Mouse (Mus musculus) small intestine, adult 2 months (tissue): ENCODE data around the gene Acod1.

Experiments used
- CTCF ChIP-seq: fragments of 200-500 bp; IDR thresholded peaks from 2 replicates; pipeline ENCODE4 v1.5.1; 2012; ENCODE audit warnings: low read depth, mild to moderate bottlenecking, control low read depth, inconsistent platforms, low read length, moderate library complexity, mixed read lengths; ENCODE audit not compliant: insufficient replicate concordance, insufficient read length; ENCODE audit errors: extremely low read depth
- POLR2A ChIP-seq: fragments of 200-500 bp; IDR thresholded peaks from 2 replicates; pipeline ENCODE4 v1.6.1; 2012; ENCODE audit warnings: low read depth, mild to moderate bottlenecking, control low read depth, inconsistent platforms, low read length, moderate library complexity

DNA sequence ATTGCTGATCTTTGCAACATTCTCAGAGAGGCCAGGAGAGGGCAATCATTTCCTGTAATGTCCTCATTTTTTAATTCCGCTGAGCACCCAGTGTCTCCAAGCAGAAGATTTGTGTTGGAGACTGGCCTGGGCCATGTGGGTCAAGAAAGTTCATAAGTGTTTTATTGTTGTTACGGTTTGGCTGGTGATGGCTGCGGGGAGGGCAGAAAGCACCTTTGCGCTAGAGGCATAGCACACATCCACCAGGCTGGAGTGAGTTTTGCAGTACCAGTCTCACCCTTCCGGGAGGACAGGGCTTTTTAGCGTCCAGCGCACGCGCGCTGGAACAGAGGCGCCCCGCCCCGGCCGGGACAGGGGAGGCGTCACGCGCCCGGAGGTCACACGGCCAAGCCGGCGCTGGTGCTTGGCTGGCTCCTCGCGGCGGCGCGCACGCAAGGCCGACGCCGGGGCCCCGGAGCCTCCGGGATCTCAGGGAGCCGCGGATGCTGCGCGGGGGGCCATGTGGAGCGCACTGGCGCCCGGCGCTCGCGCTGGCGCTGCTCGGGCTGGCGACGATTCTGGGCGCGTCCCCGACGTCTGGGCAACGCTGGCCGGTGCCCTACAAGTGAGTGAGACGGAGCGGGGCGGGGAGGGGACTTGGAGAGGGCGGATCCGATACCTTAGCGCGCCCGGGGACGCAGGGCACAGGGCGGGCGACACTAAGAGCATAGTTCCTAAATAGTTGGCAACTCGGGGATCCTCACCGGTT, 23.3 kb downstream of the Acod1 start, which contains the start of gene Cln5:
- TF ChIP-seq CTCF (peak; percentile 54; the same call in 1 of the 2 replicates), POLR2A (peak; percentile 79)
